Mouse (Mus musculus) stomach, postnatal 0 days (tissue): ENCODE measurements at regions not wholly inside any gene's neighbourhood (a gene's known extent, or its start where the extent isn't known, plus 50 kb on each side); places are given as distances from the start of the nearest gene placed in this dataset.

Source experiments
- CTCF ChIP-seq: IDR thresholded peaks from 2 replicates; pipeline ENCODE4 v1.5.1; 2016; ENCODE audit warnings: antibody characterized with exemption, low read depth, mild to moderate bottlenecking, moderate library complexity
- EP300 ChIP-seq: optimal IDR thresholded peaks from 2 replicates; pipeline ENCODE3; 2016; ENCODE audit warnings: antibody characterized with exemption

DNA sequence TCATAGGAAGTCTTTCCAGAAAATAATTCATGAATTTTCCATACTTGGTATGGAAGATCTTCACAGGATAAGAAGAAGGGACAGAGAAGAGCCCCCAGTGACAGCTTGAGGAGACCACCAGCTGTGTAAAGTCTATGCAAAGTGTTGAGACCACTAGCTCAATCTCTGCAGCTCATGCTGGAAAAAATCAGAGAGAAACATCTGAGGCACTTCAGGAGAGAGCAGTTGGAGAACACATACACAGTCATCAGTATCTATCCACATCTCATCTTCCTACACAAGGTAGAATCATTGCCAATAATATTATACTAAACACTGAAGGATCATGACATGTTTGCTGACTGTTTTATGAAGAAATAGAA lies 186.5 kb downstream of the Hira start:
- TF ChIP-seq CTCF (no peak), EP300 (no peak)
